ENCODE assay signal across 10 mouse cellular contexts in genomic region chr11:98743655-98744345, GRCm38 (mm10). TPM values are rescaled to one million over a fixed set of nuclear protein-coding genes. Genes with fewer than 3 reads are reported as not detected.
DNase-seq lines count a peak whose midpoint lies in the region; ATAC-seq and TF ChIP-seq lines count a peak whose summit lies in the region.
"Had no signal": no experiment of that assay in that cellular context is flagged by ENCODE, and none has a peak within 500 bp of the region (broad histone marks: within the 10 kb centered on the region; RNA-seq: fewer than 3 reads in every experiment).

No protein-coding gene starts in this region.

- ATAC-seq in hindbrain, embryonic 15.5 days (ENCODE audit: low FRiP score, low read depth) = no peak
- no peak for ATAC-seq in limb, embryonic 15.5 days (ENCODE audit: insufficient number of reproducible peaks, low FRiP score, low TSS enrichment, low read depth)
- no peak for ATAC-seq in neural tube, embryonic 12.5 days (ENCODE audit: low FRiP score, low read depth)

- no peaks in the 10 kb centered on the region for H3K27me3 ChIP-seq in hindbrain, embryonic 15.5 days
- H3K27me3 ChIP-seq in limb, embryonic 15.5 days = no peaks in the 10 kb centered on the region
- H3K27me3 ChIP-seq in neural tube, embryonic 12.5 days (replicated peaks) = no peaks in the 10 kb centered on the region

- peak overlapping the region; percentile 98 for H3K9ac ChIP-seq in hindbrain, embryonic 15.5 days
- 0 out of 2 replicates have a peak overlapping the region, but pooled peaks have one; percentile 20 for H3K9ac ChIP-seq in limb, embryonic 15.5 days
- peak overlapping the region; percentile 40 for H3K9ac ChIP-seq in neural tube, embryonic 12.5 days

- peak; percentile 73 for DNase-seq in cerebellum, adult 11-12 months
- no peak for DNase-seq in cerebellum, adult 8-10 months
- peak; percentile 75 for DNase-seq in adrenal gland, postnatal 10 days
- peak; percentile 80 for DNase-seq in gastrocnemius, adult 2 months
- DNase-seq in spleen, postnatal 14 days (ENCODE audit: low spot score in 2 of 2) = no peak

- peak overlapping the region; percentile 77 for H3K4me3 ChIP-seq in gastrocnemius, adult 2 months
- peak overlapping the region; percentile 89 for H3K4me3 ChIP-seq in hindbrain, embryonic 15.5 days
- peak overlapping the region; percentile 91 for H3K4me3 ChIP-seq in limb, embryonic 15.5 days
- peak overlapping the region; percentile 91 for H3K4me3 ChIP-seq in neural tube, embryonic 12.5 days

- H3K4me2 ChIP-seq in hindbrain, embryonic 15.5 days = peak overlapping the region; percentile 93
- H3K4me2 ChIP-seq in limb, embryonic 15.5 days = peak overlapping the region; percentile 84
- peak overlapping the region; percentile 77 for H3K4me2 ChIP-seq in neural tube, embryonic 12.5 days (replicated peaks)

- H3K36me3 ChIP-seq in hindbrain, embryonic 15.5 days = no peaks in the 10 kb centered on the region
- no peaks in the 10 kb centered on the region for H3K36me3 ChIP-seq in limb, embryonic 15.5 days
- no peaks in the 10 kb centered on the region for H3K36me3 ChIP-seq in neural tube, embryonic 12.5 days

- H3K4me1 ChIP-seq in hindbrain, embryonic 15.5 days (replicated peaks) = peaks cover 82% of the 10 kb centered on the region
- H3K4me1 ChIP-seq in limb, embryonic 15.5 days = peaks cover 79% of the 10 kb centered on the region
- peaks cover 86% of the 10 kb centered on the region for H3K4me1 ChIP-seq in neural tube, embryonic 12.5 days

- peak overlapping the region; percentile 100 for H3K27ac ChIP-seq in gastrocnemius, adult 2 months
- H3K27ac ChIP-seq in hindbrain, embryonic 15.5 days (replicated peaks) = peak overlapping the region; percentile 99
- H3K27ac ChIP-seq in limb, embryonic 15.5 days = peak overlapping the region; percentile 92
- peak overlapping the region; percentile 28 for H3K27ac ChIP-seq in neural tube, embryonic 12.5 days

- intact Hi-C loops in gastrocnemius, adult 2 months (cut with DNase I) = no loop called here

- no peak for TF ChIP-seq CTCF in gastrocnemius, adult 2 months (IDR thresholded peaks at IDR 0.05)

- H3K9me3 ChIP-seq in hindbrain, embryonic 15.5 days = no peaks in the 10 kb centered on the region
- no peaks in the 10 kb centered on the region for H3K9me3 ChIP-seq in limb, embryonic 15.5 days
- H3K9me3 ChIP-seq in neural tube, embryonic 12.5 days = no peaks in the 10 kb centered on the region

- 3% methylated on average over 9 of the region's 9 CpGs for WGBS in hindbrain, embryonic 15.5 days
- 9% methylated on average over 9 of the region's 9 CpGs for WGBS in limb, embryonic 15.5 days
- WGBS in neural tube, embryonic 12.5 days = 9% methylated on average over 9 of the region's 9 CpGs

RNA-seq across cellular contexts. Expression of gene Thra, which starts 3.4 kb away (rescaled TPM):
- 100 to 1,000 TPM; 135 to 184 TPM for total RNA-seq in adrenal gland, postnatal 10 days (2021)
- 10 to 100 TPM; 78.8 to 96.8 TPM for total RNA-seq in gastrocnemius, adult 2 months (2021)
- polyA plus RNA-seq in hindbrain, embryonic 15.5 days (2015; fragmentation: Nextera tagmentation; extraction: Ambion mirVana) = 136 and 138 TPM in 2 replicates
- 38.4 and 39.6 TPM in 2 replicates for polyA plus RNA-seq in limb, embryonic 15.5 days (2015; fragmentation: Nextera tagmentation; extraction: Ambion mirVana)
- polyA plus RNA-seq in neural tube, embryonic 12.5 days (2016; fragmentation: Nextera tagmentation; extraction: Ambion mirVana) = 56.9 and 67.0 TPM in 2 replicates

RNA-seq across cellular contexts. Expression of gene Med24, which starts 14.6 kb away (rescaled TPM):
- 10 to 100 TPM; 40.4 to 58.0 TPM for total RNA-seq in adrenal gland, postnatal 10 days (2021)
- 10 to 100 TPM; 52.0 to 58.4 TPM for total RNA-seq in gastrocnemius, adult 2 months (2021)
- 67.0 and 70.3 TPM in 2 replicates for polyA plus RNA-seq in hindbrain, embryonic 15.5 days (2015; fragmentation: Nextera tagmentation; extraction: Ambion mirVana)
- polyA plus RNA-seq in limb, embryonic 15.5 days (2015; fragmentation: Nextera tagmentation; extraction: Ambion mirVana) = 47.6 and 48.3 TPM in 2 replicates
- polyA plus RNA-seq in neural tube, embryonic 12.5 days (2016; fragmentation: Nextera tagmentation; extraction: Ambion mirVana) = 78.7 and 80.0 TPM in 2 replicates

RNA-seq across cellular contexts. Expression of gene Nr1d1, which starts 31.3 kb away (rescaled TPM):
- total RNA-seq in adrenal gland, postnatal 10 days (2021) = 10 to 100 TPM; 15.1 to 59.6 TPM
- 100 to 1,000 TPM in 1 of 2 experiments, 10 to 100 TPM in 1; 56.3 to 152 TPM for total RNA-seq in gastrocnemius, adult 2 months (2021)
- polyA plus RNA-seq in hindbrain, embryonic 15.5 days (2015; fragmentation: Nextera tagmentation; extraction: Ambion mirVana) = 3.9 and 4.3 TPM in 2 replicates
- 1.2 TPM in 2 replicates for polyA plus RNA-seq in limb, embryonic 15.5 days (2015; fragmentation: Nextera tagmentation; extraction: Ambion mirVana)
- polyA plus RNA-seq in neural tube, embryonic 12.5 days (2016; fragmentation: Nextera tagmentation; extraction: Ambion mirVana) = 1.5 and 2.1 TPM in 2 replicates

RNA-seq across cellular contexts. Expression of gene Csf3, which starts 42.7 kb away (rescaled TPM):
- not detected for total RNA-seq in adrenal gland, postnatal 10 days (2021)
- not detected for total RNA-seq in gastrocnemius, adult 2 months (2021)
- not detected in 2 replicates for polyA plus RNA-seq in hindbrain, embryonic 15.5 days (2015; fragmentation: Nextera tagmentation; extraction: Ambion mirVana)
- polyA plus RNA-seq in limb, embryonic 15.5 days (2015; fragmentation: Nextera tagmentation; extraction: Ambion mirVana) = 0.10 TPM in 1 of 2 replicates, not detected in the other
- polyA plus RNA-seq in neural tube, embryonic 12.5 days (2016; fragmentation: Nextera tagmentation; extraction: Ambion mirVana) = not detected in 2 replicates
- total RNA-seq: common myeloid progenitor, adult 5-6 weeks had no signal
- polyA plus RNA-seq: C2C12 had no signal

RNA-seq across cellular contexts. Expression of gene Msl1, which starts 51.5 kb away (rescaled TPM):
- total RNA-seq in adrenal gland, postnatal 10 days (2021) = 10 to 100 TPM; 79.4 to 88.6 TPM
- total RNA-seq in gastrocnemius, adult 2 months (2021) = 10 to 100 TPM; 51.8 to 69.4 TPM
- polyA plus RNA-seq in hindbrain, embryonic 15.5 days (2015; fragmentation: Nextera tagmentation; extraction: Ambion mirVana) = 31.7 and 33.1 TPM in 2 replicates
- polyA plus RNA-seq in limb, embryonic 15.5 days (2015; fragmentation: Nextera tagmentation; extraction: Ambion mirVana) = 22.9 and 25.8 TPM in 2 replicates
- polyA plus RNA-seq in neural tube, embryonic 12.5 days (2016; fragmentation: Nextera tagmentation; extraction: Ambion mirVana) = 37.0 and 40.8 TPM in 2 replicates

Comparison
In these comparisons a context has a peak if more than half of its experiments do, and no peak if none do; other contexts are left out.
1. DNase-seq: peak in cerebellum, adult 11-12 months (single experiment), adrenal gland, postnatal 10 days (single experiment) and gastrocnemius, adult 2 months (single experiment); none in cerebellum, adult 8-10 months (single experiment) and spleen, postnatal 14 days (0 of 2).
2. H3K27ac ChIP-seq: peak in every context shown above with its lines; median percentile 100 in gastrocnemius, adult 2 months; 99 in hindbrain, embryonic 15.5 days; 92 in limb, embryonic 15.5 days; 28 in neural tube, embryonic 12.5 days.
3. H3K9ac ChIP-seq: peak in every context shown above with its lines; median percentile 98 in hindbrain, embryonic 15.5 days; 40 in neural tube, embryonic 12.5 days; 20 in limb, embryonic 15.5 days.
4. Peak in every context shown above with its lines, with median percentiles within 50 percentile points of each other: H3K4me3 ChIP-seq and H3K4me2 ChIP-seq.